Mouse (Mus musculus) c-Kit-negative CD71-positive TER-119-positive erythroid progenitor cells, embryonic 14.5 days (primary cell): ENCODE data around the gene Zer1.
"Not testable (repeated sequence)": the region's sequence is repeated elsewhere in the genome, so short reads cannot be mapped to it uniquely, and the experiment has no call there.

Source experiments
- DNase-seq: peaks from one replicate; pipeline ENCODE4 v3.0.0-alpha.2; 2013; ENCODE audit warnings: low read depth, low spot score

Gene Zer1

DNA sequence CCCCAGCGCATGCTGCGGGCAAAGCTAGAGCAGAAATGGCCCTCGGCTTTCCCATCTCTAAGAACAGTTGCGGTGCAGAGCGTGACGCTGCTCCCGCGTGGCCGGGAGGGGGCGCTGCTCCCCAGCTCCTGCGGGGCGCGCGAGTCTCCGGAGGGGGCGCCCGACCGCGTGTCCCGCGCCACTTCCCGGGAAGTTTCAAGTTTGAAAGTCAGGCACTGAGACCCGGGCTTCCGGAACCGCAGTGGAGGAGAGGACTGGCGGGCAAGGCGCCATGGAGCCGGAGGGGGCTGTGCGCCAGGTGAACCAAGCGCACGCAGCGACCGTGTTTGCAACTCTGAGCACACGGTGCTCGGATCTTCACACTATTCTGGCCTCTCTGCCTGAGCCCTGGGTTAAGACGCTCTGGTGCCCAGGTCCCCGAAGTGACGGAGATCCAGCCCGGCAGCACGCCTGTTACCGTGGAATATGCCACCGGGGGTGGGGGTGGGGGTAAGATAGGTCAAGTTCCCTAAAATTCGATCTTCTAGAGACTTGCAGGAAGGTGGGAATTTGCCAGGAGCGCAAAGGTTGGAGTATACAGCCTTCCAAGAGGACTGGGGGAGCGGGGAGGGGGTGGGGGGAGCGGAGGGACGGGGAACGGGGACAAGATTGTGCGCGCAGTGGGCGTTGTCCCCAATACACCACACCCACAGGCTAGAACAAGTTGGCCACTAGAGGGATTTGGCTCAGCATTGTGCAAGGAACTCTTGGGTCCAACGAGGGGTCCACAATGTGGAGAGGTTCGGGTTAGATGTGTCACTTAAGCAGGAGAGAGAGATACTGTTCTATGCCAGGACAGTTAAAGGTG is 46.7 kb downstream of the Zer1 start, which contains the start of gene Pkn3:
Gene Pkn3 (plus strand): TSS at position 183 of the 847 bp plus-strand sequence.
- peak; percentile 62 for DNase-seq

DNA sequence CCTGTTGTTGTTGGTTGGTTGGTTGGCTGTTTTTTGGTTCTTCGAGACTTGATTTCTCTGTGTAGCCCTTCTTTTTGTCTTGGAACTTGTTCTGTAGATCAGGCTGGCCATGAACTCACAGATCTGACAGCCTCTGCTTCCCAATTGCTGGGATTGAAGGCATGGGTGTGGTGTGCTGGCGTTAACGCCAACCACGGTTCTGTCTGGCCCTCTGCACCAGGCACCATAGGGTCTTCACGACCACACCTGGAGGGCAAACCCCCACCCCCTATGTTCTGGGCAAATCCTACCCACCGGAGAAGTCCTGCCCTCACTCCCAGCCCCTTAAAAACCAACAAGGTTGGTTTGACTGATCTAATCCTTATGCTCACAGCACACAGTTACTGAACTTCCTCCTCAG is 47.4 kb downstream of the Zer1 start:
- no peak for DNase-seq

DNA sequence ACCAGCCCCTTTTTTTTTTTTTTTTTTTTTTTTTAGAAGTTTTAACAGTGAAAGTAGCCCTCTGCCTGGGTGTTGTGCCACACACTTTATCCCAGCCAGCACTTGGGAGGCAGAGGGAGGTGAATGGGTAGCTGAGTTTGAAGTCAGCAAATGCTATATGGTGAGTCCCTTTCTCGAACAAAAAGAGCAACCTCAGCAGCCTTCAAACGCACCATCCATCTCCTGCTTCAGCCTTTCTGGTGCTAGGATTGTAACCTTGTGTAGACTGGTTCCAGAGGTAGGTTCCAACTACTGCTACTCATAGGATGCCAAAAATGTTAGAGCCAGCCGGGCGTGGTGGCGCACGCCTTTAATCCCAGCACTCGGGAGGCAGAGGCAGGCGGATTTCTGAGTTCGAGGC is 47.9 kb downstream of the Zer1 start:
- DNase-seq: no peak

DNA sequence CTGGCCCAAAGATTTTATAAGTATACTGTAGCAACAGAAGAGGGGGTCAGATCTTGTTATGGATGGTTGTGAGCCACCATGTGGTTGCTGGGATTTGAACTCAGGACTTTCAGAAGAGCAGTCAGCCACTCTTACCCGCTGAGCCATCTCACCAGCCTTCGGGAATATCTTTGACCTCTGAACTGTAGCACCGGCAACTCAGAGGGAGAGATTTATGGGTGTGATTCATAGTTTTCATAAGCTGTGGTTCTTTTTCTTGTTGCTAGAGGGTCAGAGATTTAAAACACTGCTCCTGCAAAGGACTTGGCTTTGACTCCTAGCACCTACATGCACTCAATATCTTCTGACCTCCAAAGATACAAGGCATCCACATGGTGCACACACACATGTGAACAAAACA is 48.8 kb downstream of the Zer1 start:
- DNase-seq: no peak

DNA sequence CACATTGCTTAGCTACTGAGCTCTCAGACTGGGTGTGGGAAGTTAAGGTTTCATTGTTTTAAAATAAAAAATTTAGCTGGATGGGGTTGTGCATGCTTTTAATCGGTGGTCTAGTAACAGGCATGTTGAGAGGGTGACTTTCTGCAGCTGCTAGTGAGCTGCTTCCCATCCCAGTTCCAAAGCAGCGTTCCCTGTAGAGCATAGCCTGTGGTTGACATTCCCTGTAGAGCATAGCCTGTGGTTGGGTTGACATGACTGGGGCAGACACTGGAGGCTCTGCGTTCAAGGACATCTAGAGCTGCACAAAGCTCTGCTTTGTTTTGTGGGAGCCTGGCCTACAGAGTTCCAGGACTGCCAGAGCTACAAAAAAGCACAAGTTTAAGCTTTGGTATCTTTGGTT is 51.1 kb downstream of the Zer1 start:
- no peak for DNase-seq

DNA sequence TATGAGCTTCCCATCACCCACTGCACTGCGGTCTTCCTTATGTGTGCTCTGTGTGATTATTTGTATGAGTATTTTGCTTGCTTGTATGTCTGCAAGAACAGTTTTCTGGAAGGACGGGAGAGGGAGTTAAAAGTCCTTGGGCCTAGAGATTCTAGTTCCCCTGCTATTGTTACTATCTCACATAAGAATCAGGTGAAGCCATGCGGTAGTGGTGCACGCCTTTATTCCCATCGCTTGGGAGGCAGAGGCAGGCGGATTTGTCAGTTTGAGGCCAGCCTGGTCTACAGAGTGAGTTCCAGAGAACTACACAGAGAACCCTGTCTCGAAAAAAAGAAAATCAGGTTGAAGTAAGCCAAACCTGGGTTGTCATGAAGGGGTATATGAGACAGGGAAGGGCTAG is 51.5 kb downstream of the Zer1 start:
- no peak for DNase-seq

DNA sequence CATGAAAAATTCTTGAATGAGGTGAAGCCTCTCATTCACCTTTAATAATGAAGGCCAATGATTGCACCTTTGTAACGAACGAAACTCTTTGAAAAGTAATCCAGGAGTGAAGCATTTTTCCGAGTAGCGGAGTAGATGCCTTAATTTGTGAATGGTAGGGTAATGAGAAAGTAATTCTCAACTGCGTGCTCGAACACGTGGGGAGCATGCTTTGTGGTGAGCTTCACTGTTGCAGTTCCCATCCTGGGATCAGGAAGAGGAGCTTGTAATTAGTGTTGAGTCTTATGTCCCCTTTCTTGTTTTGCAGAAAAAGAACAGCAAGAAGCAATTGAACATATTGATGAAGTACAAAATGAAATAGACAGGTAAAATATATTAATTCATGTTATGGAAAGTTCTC is 56.4 kb downstream of the Zer1 start:
- no peak for DNase-seq

DNA sequence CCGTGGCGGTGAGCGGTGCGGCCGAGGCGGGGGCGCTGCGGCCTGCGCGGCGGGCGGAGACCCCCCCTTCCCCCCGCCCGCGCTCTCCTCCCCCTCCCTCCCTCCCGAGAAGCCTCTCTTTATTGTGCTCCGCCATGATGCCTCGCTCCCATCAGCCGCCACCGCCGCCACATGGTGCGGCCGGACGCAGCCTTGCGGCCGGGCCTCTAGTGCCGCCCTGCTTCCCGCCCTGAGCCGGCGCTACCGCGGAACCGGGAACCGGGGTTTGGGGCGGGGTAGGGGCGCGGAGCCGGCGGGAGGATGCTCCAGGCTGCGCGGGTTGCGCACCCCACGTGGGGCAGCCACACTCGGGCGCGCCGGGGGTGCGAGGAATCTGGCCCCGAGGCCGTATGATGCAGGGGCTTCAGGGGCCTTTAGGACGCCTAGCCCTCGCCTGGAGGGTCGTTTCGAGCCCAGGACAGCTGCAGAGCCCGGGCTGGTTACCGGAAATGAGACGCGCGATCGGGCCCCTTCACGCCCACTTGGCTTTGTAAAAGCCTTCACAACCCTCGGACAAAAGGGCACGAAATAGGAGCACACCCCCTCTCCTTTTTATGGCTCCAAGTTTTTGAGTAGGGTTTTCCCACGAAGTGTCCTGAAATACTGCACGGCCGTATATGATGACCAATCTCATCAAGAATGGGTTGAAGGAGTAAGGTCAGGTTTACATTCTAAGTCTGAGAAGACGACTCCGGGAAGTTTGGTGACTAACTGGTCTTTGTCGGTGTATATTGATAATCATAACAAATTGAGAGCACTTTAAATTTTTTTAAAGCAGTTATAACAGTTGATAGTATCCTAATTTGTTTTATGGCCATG is 57.1 kb downstream of the Zer1 start:
- DNase-seq: no peak

DNA sequence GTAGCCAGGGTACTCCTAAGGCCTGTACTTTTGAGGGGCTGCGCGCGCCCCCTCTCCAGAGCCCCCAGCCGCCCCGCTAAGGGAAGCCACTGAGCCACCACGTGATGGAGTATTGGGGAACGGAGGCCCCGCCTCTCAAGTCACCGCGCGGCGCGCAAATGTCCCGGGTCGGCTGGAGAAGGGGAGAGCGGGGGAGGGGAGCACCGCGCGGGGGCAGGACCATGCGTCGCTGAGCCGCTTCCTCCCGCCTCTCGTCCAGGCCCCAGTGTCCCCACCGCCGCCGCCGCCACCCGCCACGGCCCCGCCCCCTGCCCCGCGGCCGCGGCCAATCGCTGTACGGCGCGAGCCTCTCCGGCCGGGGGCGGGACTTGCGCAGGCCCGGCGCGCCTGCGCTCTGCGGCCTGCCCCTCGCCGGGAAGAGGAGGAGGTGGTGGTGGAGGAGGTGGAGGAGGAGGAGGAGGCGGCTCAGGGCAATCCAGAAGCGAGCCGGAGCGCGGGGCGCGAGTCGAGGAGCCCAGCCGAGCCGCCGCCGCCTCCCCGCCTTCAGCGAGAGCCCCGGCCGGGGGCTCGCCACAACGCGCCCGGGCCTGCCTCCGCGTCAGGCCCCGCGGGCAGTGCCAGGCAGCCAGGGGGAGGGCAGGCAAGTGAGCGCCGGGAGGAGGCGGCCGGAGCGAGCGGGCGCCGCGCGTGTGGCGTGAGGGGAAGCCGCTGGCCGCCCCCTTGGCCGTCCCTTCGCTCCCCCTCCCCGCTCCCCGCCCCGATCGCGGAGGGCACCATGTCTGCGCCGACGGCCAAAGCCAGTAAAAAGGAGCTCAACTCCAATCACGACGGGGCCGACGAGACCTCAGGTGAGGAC is 58.1 kb downstream of the Zer1 start:
- peak; percentile 81 for DNase-seq

DNA sequence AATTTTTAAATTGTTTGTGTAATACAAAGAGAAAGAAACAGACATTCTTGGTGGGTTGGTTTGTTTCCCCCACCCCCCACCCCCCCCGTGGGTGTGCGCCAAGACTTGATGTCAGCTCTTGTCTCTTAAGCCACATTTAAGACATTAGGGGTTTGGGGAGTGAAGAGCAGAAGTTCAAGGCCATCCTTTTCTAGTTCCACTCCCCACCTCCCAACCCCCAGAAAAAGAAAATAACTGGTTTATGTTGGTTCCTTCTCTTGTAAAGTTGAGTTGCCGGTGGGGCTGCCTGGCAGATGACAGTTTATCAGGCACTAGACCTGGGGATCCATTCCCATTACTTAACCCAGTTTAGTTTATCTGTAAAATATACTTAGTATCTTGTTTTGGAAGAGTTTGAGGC is 60.1 kb downstream of the Zer1 start:
- no peak for DNase-seq

DNA sequence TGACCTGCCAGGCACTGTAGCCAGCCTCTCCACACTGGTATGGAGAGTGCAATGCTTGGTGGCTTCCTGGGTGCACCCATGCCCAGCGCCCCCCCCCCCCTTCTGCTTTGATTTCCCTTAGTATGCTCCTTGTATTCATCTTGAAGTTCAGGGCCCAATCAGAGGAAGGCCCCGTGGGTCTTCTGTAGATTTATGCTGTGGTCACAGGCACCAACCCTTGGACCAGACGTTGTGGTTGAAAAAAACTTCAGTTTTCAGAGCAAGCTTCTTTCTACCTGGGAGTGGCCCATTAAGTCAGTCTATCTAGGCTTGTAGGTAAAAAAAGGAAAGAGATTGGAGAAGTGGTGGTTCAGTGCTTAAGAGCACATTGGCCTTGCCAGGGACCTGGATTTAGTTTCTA is 60.6 kb downstream of the Zer1 start:
- DNase-seq: no peak

DNA sequence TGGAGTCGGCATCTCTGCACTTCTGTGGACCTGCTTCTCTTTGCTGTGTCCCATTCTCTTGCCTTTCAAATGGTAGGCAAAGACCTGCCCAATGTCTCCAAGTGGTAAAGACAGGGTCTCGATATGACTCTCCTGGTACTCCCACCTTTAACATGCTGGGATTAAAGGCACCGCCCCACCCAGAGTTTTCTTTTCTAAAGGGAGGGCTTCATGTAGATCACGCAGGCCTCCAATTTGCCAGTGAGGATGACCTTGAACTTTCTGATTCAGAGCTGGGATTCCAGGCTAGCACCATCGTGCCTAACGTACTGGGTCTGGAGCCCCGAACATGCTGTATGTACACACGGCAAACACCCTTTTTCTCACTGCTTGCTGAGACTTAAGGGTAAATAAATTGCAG is 61.1 kb downstream of the Zer1 start:
- no peak for DNase-seq

DNA sequence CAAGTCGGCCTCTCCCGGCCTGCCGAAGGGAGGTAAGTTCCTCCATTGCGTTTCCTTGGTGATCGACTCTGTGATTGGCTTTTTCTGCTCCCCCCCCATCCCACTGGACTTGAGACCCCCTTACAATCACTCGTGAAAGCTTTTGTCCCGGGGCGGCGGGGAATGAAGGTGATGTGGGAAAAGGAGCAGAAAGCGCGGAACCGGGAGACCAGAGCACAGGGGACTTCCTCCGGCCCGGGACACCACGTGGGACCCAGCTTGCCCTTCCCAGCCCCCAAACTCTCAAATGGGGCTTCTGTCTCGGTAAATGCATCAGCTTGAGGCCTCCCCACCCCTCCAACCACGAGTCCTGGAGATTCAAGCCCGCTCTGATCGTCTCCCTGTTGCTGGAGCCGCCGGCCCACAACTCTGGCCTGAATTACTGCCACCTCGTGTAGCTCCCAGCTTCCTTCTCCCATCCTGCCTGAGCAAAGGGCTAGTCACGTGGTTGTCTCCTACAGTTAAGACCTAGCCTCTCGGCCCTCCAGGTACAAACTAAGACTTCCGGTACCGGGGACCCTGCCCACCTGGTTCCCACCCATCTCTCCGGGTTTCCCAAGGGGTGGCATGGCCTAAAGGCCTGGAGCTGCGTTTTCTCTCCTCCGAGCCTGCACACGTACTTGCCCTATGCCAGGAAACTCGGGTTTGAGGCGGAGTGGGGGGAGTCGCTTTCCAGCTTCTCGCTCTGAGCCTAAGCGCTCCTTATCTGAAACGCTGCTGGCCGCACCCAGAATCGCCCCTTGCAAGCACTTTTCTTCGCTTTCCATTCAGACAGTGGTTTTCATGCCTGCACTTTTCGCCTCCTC is 61.9 kb downstream of the Zer1 start:
- DNase-seq: peak; percentile 56

DNA sequence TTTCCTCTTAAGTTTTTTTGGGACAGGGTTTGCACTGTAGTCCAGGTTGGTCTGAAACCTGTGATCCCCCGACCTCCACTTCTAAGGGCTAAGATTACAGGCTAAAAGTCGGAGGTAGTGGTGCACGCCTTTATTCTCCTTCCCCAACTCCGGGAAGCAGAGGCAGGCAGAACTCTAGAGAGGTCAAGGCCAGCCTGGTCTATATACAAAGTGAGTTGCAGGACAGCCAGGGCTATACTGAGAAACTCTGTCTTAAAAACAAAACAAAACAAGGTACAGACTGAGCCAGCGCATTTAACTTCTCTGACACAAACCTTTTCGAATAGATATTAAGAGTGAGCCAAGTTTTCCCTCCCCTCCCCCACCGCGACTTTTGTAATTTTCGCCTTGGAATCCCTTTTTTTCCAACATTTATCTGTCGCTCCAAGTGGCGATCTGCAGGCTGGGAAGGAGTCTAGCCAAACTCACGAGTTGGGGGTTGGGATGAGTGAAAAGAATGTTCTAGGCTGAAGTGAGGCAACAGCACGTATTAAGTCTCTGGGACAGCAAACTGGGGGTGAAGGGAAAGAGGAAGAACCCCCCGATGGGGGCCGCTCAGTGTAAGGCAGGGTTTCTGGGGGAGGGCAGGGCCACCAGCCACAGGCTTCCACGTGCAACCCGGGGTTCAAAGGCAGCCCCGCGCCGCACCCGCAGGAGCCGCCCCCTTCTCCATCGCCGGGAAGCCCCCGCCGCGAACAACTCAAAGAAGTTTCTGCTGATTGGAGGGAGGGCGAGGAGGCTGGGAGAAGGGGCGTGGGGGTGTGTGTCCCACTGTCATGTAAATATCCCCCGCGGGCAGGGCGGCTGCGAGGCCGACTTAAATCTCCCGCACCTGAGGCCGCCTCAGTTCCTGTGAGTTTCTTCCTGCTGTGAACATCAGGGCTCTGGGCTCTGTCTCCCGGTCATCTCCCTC is 62.9 kb downstream of the Zer1 start:
- no peak for DNase-seq

DNA sequence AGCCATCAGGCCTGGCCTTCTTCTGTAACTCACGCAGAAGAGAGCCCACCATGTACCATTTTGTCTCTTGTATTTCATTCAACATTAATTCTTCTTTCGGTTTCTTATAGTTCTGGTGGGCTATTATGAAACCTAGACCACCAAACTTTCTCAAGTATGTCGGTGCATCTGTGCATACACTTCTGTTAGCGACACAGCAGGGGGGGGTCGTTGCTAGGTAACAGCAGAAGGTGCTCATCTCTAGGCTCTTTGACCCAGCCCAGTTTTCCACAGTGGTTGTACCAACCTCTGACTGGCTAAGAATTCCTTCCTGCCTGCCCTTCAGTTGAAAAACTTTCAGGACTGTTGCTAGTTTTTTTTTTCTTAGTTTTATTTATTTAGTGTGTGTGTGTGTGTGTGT is 66.0 kb downstream of the Zer1 start:
- DNase-seq: no peak

DNA sequence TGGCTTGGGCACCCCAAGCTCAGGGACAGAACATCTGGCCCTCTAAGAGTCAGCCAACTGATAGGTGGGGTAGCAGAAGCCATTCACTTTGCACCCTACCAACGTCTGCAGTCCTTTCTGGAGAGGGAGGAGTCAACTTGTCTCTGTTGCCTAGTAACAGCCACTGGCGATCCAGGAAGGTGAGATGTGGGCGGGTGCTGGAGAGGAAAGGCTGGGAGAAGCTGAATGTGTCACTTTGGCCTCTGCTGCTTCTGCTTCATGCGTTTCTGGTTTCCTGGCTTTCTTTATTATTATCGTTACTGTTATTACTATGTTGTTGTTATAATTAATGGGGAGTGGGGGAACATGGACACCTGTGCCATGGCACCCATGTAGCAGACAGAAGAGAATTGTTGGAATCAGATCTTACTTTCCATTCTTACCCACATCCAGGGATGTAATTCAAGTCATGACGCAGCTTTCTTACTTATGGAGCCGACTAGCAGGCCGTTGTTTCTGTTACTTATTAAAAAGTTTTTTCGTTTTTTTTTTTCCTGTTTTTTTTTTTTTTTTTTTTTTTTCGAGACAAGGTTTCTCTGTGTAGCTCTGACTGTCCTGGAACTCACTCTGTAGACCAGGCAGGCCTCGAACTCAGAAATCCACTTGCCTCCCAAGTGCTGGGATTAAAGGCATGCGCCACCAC is 67.0 kb downstream of the Zer1 start, which contains the start of gene Set:
Gene Set (plus strand): TSS at position 156 of the 682 bp plus-strand sequence.
- DNase-seq: no peak

DNA sequence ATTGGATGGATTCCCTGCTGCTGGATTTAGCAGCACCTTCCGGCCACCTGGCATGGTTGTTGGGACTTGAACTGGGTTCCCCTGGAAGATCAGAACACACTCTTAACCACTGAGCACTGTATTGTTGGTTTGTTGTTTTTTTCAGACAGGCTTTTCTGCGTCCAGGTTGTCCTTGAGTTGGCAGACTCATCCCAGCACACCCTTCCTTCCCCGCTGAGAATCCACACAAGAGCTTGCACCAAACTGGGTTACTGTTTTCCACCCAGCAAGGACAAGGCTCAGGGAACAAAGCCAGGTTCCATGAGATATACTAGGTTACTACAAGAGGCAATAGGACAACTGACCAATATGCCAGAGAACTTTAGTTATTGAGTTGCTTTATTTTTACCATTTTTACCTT is 67.6 kb downstream of the Zer1 start:
- no peak for DNase-seq

DNA sequence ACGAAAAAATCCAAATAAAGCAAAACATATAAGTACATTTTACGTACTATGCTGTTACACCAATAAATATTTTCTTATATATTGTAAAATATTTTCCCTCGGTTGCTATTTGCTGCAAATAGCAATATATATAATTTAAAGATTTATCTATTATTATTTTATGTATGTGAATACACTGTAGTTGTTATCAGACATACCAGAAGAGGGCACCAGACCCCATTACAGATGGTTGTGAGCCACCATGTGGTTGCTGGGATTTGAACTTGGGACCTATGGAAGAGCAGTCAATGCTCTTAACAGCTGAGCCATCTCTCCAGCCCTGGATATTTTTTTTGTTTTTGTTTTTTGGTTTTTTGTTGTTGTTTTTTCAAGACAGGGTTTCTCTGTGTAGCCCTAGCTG is 69.1 kb downstream of the Zer1 start:
- not testable (repeated sequence) for DNase-seq
